Mouse (Mus musculus) embryonic fibroblast, embryonic 13.5 days (primary cell): ENCODE data around the gene Cyb561. TPM values are rescaled to one million over a fixed set of nuclear protein-coding genes. Genes with fewer than 3 reads are reported as not detected.

Experiments
- H3K27ac ChIP-seq: 2 replicates; pipeline ENCODE4 v1.5.1; 2012; ENCODE audit warnings: low read length, control low read depth, inconsistent platforms; ENCODE audit not compliant: insufficient read depth
- H3K4me1 ChIP-seq: 2 replicates; pipeline ENCODE4 v1.6.1; 2011; ENCODE audit warnings: low read length; ENCODE audit not compliant: control insufficient read depth, insufficient read depth
- H3K4me3 ChIP-seq: 2 replicates; pipeline ENCODE4 v1.5.1; 2011; ENCODE audit warnings: mild to moderate bottlenecking, control low read depth, low read length; ENCODE audit not compliant: insufficient read depth
- CTCF ChIP-seq: IDR thresholded peaks from 2 replicates; pipeline ENCODE4 v1.5.1; 2011; ENCODE audit warnings: mild to moderate bottlenecking, control low read depth, low read length, moderate library complexity, borderline replicate concordance; ENCODE audit not compliant: insufficient read depth
- POLR2A ChIP-seq: IDR thresholded peaks from 2 replicates; pipeline ENCODE4 v1.6.1; 2011; ENCODE audit warnings: low read depth, mild to moderate bottlenecking, control low read depth, low read length, moderate library complexity
- polyA plus RNA-seq: library from polyadenylated mRNA; stranded (reverse); fragments of >200 nt; gene quantifications from 2 replicates; pipeline ENCODE4 v1.2.4, GENCODE M21; 2011; ENCODE audit warnings: low read depth; ENCODE audit not compliant: missing spikeins, insufficient read length

The Cyb561 gene
- polyA plus RNA-seq = 2.6 and 3.4 TPM in 2 replicates

GRCm38 (mm10) chr11:105952911-105953386, at the start of gene Cyb561:
TSS of gene Cyb561 (minus strand) at chr11:105953336.
- Histone ChIP-seq H3K4me1 (peaks cover 12% of the 10 kb centered on the region), H3K4me3 (no peak within 1 kb of the TSS), H3K27ac (peak within 1 kb of the TSS; percentile 23; the same call in 1 of the 2 replicates)
- TF ChIP-seq CTCF (no peak), POLR2A (no peak)

GRCm38 (mm10) chr11:106001718-106002117, 48.6 kb upstream of the Cyb561 start:
- no peaks in the 10 kb centered on the region for H3K4me1 ChIP-seq

GRCm38 (mm10) chr11:106000062-106000461, 46.9 kb upstream of the Cyb561 start:
- Histone ChIP-seq H3K27ac (no peak overlapping the region), H3K4me1 (no peaks in the 10 kb centered on the region), H3K4me3 (no peak overlapping the region)
- no peak for TF ChIP-seq POLR2A
- no peak for TF ChIP-seq CTCF

More at GRCm38 (mm10) chr11:106001718-106002117, 48.6 kb upstream of the Cyb561 start:
- Histone ChIP-seq H3K27ac (no peak overlapping the region), H3K4me3 (no peak overlapping the region)
- TF ChIP-seq POLR2A = no peak
- TF ChIP-seq CTCF = no peak

- Histone ChIP-seq H3K4me3 (no peak within 1 kb of the TSS), H3K4me1 (no peaks in the 10 kb centered on the region), H3K27ac (no peak within 1 kb of the TSS)
- TF ChIP-seq POLR2A (no peak), CTCF (no peak)
Observed at GRCm38 (mm10) chr11:105994375-105994774, 41.2 kb upstream of the Cyb561 start, which contains the start of gene Ace3. TSS of gene Ace3 (plus strand) at chr11:105994675.

GRCm38 (mm10) chr11:105990231-105990630, 37.1 kb upstream of the Cyb561 start:
- Histone ChIP-seq H3K4me3 (no peak overlapping the region), H3K4me1 (no peaks in the 10 kb centered on the region), H3K27ac (no peak overlapping the region)
- no peak for TF ChIP-seq POLR2A
- TF ChIP-seq CTCF = no peak

GRCm38 (mm10) chr11:105989446-105989845, 36.3 kb upstream of the Cyb561 start:
- no peak for TF ChIP-seq CTCF
- no peak overlapping the region for H3K4me3 ChIP-seq
- no peak overlapping the region for H3K27ac ChIP-seq
- no peaks in the 10 kb centered on the region for H3K4me1 ChIP-seq

- no peak overlapping the region for H3K27ac ChIP-seq
- no peak for TF ChIP-seq POLR2A
- no peak for TF ChIP-seq CTCF
- no peak overlapping the region for H3K4me3 ChIP-seq
- H3K4me1 ChIP-seq = no peaks in the 10 kb centered on the region
Observed at GRCm38 (mm10) chr11:105987446-105987845, 34.3 kb upstream of the Cyb561 start.

GRCm38 (mm10) chr11:105984452-105984851, 31.3 kb upstream of the Cyb561 start:
- Histone ChIP-seq H3K27ac (no peak overlapping the region), H3K4me1 (no peaks in the 10 kb centered on the region), H3K4me3 (no peak overlapping the region)
- TF ChIP-seq CTCF = no peak
- no peak for TF ChIP-seq POLR2A

GRCm38 (mm10) chr11:105978634-105979033, 25.5 kb upstream of the Cyb561 start:
- H3K27ac ChIP-seq = no peak overlapping the region
- H3K4me1 ChIP-seq = no peaks in the 10 kb centered on the region
- TF ChIP-seq CTCF (no peak), POLR2A (no peak)
- H3K4me3 ChIP-seq = no peak overlapping the region

GRCm38 (mm10) chr11:105978232-105978631, 25.1 kb upstream of the Cyb561 start:
- no peaks in the 10 kb centered on the region for H3K4me1 ChIP-seq
- TF ChIP-seq CTCF (no peak), POLR2A (no peak)
- no peak overlapping the region for H3K27ac ChIP-seq
- no peak overlapping the region for H3K4me3 ChIP-seq
